Comparison of ENCODE assay signal across 29 mouse cellular contexts in the genomic region with DNA sequence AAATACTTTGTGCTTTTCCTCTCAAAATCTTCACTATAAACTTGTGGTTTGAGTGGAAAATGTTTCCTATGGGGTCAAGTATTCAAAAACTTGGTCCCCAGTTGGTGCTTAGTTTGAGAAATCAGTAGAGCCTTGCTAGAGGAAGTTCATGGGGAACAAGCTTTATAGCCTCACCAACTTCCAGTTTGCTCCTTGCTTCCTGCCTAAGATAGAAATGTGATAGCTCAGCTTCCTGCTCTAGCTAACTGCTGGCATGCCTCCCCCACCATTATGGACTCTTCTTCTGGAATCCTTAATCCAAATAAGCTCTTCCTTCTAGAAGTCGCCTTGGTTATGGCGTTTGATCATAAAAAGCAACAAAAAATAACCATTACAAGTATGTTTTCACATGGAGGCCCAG. TPM values are rescaled to one million over a fixed set of nuclear protein-coding genes. Genes with fewer than 3 reads are reported as not detected.
"Had no signal": no experiment of that assay in that cellular context is flagged by ENCODE, and none has a peak within 500 bp of the region (broad histone marks: within the 10 kb centered on the region; RNA-seq: fewer than 3 reads in every experiment).

No protein-coding gene starts in this region.

- H3K4me3 ChIP-seq: gastrocnemius, adult 2 months; heart, adult 2 months; heart, embryonic 10.5 days; heart, embryonic 12.5 days; hindbrain, embryonic 10.5 days; hindbrain, embryonic 12.5 days; intestine, embryonic 15.5 days; kidney, embryonic 15.5 days; left cerebral cortex, adult 2 months; limb, embryonic 10.5 days; limb, embryonic 12.5 days; liver, embryonic 13.5 days had no signal

- H3K9me3 ChIP-seq: heart, embryonic 10.5 days; heart, embryonic 12.5 days; hindbrain, embryonic 10.5 days; hindbrain, embryonic 12.5 days; intestine, embryonic 15.5 days; kidney, embryonic 15.5 days; limb, embryonic 10.5 days; limb, embryonic 12.5 days; liver, embryonic 13.5 days had no signal

- H3K36me3 ChIP-seq: intestine, embryonic 15.5 days had no signal

- H3K27ac ChIP-seq: heart, adult 2 months; heart, embryonic 10.5 days; hindbrain, embryonic 10.5 days; hindbrain, embryonic 12.5 days; hindbrain, embryonic 14.5 days; intestine, embryonic 15.5 days; kidney, embryonic 15.5 days; kidney, postnatal 0 days; left cerebral cortex, adult 2 months; limb, embryonic 10.5 days; limb, embryonic 12.5 days; liver, embryonic 13.5 days had no signal

- ATAC-seq: hindbrain, embryonic 16.5 days; inflammation-experienced regulatory T-cells, adult 6 months; intestine, embryonic 15.5 days; intestine, postnatal 0 days had no signal

- H3K9ac ChIP-seq: heart, embryonic 12.5 days; hindbrain, embryonic 12.5 days; hindbrain, embryonic 14.5 days; intestine, embryonic 15.5 days; kidney, embryonic 15.5 days; limb, embryonic 12.5 days; liver, embryonic 13.5 days had no signal

- H3K4me2 ChIP-seq: heart, embryonic 12.5 days; hindbrain, embryonic 12.5 days; hindbrain, embryonic 14.5 days; intestine, embryonic 15.5 days; kidney, embryonic 15.5 days; limb, embryonic 12.5 days; liver, embryonic 11.5 days; liver, embryonic 13.5 days had no signal

- DNase-seq: gastrocnemius, adult 2 months; gastrocnemius, postnatal 10 days; gastrocnemius, postnatal 25 days; heart, adult 2 months; heart, postnatal 14 days; heart, postnatal 4 days; kidney, adult 2 months; kidney, adult 9 months; kidney, postnatal 14 days; kidney, postnatal 36 days; layer of hippocampus, adult 9-11 months; liver; liver, embryonic 13.5 days had no signal

- H3K27me3 ChIP-seq: heart, embryonic 12.5 days; hindbrain, embryonic 12.5 days; intestine, embryonic 15.5 days; kidney, embryonic 15.5 days; limb, embryonic 12.5 days; liver, embryonic 13.5 days had no signal

- H3K4me1 ChIP-seq: hindbrain, embryonic 10.5 days; hindbrain, embryonic 12.5 days; intestine, embryonic 15.5 days; kidney, embryonic 15.5 days; limb, embryonic 10.5 days; limb, embryonic 12.5 days had no signal

RNA-seq across cellular contexts. Expression of a gene that starts 55.9 kb away (rescaled TPM):
- total RNA-seq: granulocyte monocyte progenitor cell, adult 5-6 weeks had no signal
- polyA plus RNA-seq: inflammation-experienced regulatory T-cells, adult 6 months had no signal
